Mouse (Mus musculus): ENCODE results near the gene Supt3.

Gene Supt3

DNA sequence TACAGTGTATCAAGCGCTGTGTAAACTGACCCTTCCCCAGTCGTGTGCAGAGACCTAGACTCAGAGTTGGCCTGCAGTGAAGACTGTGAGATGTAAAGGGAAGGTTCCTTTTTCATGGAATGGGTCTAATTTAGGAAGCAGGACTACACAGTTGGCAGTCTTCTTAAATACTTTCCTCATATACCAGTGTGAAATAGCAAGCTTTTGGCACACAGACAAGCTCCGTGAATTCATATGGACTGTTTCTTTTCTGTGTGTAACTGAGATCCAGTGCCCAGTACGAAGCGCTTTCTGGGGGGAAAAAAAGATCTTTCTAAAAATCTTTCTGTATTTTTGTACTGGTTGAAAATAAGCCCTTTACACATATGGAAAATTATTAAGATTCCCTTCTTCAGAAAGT is 286.8 kb downstream of the Supt3 start:
- no peak for DNase-seq

DNA sequence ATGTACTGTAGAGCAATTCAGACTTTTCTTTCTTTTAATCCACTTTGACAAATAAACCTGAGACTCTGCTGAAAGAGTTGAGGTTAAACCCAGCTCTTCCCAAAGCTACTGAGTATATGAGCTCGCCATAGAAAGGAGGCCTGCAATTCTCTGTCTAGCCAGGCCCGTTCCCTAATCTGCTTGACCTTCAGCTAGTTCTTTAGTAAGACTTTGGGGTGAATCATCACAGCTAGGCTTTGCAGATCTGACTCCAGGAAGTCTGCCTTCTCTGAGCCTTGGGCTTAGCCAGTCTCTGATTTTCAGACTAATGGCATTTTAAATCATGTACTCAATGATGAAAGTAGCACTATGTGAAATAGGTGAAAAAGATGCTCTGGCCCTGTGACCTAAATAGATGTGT is 288.5 kb downstream of the Supt3 start:
- no peak for DNase-seq

DNA sequence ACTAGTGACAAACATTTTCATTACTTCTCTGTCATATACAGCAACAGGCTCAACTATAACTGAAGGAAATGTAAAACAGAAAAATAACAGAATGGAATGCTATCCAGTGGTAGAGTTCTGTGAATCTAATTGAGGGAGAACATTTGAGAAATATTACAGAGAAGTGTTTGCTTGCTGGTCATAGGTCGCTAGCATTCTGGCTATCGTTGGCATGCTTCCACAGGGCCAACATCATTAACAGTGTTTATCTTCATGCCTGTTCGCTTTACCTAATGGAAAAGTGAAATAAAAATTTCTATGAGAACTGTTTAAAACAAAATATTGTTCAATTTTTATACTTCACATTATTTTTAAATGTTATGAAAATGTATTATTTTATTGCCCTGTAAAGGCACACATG is 290.5 kb downstream of the Supt3 start:
- DNase-seq = no peak

DNA sequence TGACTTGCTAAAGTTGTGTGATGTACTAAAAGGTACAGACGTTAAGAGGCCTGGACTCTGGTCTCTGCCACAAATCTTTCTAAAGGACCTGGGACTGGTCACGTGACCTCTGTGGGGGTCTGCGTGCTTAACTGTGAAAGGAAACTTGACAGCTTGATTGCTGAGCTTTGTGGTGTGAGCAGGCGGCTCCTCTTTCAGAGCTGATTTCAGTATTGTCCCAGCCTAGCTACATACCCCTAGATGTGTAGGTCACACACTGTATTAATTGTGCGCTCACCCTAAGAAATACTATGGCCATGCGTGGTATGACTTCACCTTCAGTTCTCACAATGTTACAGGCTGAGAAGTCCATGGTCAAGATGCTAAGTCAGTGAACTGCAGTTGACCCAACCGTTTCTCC is 291.4 kb downstream of the Supt3 start:
- no peak for DNase-seq

DNA sequence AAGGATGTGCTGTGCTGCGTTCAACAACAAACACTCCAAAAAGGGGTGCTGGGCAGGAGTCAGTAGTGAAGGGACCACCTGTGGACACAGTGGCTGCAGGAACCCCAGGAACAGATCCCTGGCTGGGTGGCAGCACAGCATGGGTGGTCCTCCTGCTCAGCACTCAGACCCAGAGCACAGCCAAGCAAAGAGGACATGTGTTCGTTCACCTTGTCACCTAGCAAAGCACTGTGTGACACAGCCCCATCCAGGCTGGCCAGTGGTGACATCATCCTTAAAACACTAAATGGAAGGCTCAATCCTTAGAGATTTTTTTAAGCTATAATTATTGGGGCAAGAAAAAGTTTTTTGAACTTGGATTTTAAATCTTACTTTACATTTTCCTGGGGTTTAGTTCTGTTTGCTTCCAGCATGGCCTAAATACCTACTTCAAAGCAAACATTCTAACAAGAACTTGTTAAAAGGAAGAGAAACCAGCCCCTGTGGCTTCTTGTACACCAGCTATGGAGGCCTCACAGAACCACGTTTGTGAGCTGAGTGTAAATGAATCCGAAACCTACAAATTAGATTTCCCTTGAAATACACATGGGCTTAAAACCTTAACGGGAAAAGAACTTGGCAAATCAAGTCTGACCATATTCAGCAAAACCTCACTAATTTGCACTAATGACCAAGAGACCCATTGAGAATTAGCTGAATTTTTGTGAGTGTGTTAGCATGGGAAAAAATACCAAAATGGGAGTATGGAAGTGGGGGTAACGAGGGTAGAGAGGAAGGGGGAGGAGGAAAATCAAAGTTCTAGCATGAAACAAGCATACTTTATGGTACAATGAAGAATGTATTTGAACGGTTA is 295.8 kb downstream of the Supt3 start:
- no peak for DNase-seq

DNA sequence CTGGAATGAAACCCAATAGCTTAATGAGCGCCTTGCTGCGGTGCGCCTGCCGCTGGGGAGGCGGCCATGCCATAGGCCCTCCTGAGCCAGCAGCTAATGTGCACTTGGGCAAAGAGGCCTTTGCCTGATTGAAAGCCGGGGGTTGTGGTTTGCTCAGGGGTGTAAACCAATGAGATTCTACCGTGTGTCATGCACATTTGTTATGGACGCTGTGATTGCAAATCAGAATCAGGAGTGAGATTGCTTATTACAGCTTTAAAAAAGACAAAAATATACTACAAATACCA is 296.3 kb downstream of the Supt3 start:
- DNase-seq = no peak

DNA sequence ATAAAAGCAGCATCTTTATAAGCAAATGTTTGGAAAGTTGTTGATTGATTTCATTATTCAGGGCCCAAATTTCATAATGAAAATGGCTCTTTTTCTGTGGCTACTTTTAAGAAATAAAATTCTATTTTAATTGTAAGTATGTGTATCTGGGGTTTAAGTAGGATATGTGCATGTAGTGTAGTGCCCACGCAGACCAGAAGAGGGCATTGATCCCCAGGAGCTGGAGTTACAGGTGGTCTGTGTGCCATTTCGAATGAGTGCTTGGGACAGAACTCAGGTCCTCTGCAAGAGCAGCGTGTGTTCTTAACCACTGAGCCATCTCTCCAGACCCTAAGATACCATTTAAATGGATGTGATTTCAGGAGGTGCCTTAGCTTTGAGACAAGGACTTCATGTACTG is 296.8 kb downstream of the Supt3 start:
- DNase-seq = peak; percentile 16 to 23

DNA sequence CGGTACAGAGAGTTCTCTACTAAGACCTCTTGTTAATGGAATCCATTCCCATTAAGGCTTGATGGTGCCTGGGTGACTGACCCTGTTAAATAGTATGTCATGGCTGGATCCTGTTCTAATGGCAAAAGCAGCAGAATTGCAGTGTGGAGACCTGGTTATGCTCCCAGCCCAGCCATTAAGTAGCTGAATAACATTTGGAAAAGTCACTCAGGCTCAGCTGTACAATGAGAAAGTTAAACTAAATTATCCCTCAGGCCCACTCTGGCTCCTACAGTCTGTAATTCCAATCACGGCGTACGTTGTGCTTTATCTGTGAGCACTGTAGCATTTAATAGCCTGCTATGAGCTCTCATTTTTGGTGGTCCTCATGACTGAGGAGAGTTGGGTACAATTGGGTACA is 300.0 kb downstream of the Supt3 start:
- no peak for DNase-seq

DNA sequence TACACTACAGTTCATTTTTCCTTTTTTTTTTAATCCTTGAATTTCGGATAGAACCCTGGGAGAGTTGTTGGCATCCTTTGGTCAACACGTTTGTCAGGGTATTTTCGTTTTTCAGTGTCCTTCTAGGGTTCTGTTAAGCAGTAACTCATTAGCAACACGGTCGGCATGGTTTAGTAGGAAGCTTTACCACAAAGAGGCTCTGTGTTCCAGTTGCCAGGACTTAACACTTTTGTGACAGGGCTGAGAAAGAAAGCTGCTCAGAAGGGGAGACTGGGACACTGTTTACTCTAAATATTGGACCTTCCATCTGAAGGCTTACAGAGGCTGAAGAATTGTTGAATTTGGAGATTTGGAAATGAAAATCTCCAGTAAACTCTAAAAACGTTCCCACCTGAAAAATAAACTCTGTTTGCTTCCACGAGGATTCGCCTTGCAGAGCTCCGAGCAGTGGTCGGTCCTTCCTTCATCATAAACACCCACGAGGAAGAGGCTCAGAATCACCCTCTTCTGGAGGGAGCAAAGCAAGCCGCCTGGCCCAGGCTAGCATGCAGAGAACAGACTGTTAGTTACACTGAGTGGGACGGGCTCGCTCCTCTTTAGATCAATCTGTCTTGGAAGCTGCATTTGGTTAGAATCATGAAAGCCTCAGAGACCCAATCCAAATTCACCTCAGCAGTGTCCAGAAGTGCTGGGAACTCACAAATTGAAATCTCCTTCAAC is 301.1 kb downstream of the Supt3 start:
- no peak for DNase-seq

DNA sequence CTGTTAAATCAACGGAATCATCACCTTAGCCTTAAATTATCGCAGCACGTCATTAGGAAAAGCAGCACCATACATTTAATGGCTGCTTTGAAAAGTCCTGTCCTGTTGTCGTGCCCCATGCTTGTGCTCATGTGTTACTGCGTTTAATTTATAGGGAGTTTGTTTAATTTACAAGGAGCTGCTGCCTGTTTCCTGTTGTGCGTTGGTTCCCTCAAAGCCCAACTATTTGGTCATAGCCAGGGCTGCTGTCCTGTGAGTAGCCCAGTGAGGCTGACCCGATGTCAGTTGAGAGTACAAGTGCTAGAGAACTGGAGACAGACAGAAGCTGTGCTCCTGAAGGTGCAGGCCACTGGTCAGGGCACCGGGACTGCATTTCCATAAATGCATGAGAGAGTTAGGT is 304.6 kb downstream of the Supt3 start:
- no peak for DNase-seq

DNA sequence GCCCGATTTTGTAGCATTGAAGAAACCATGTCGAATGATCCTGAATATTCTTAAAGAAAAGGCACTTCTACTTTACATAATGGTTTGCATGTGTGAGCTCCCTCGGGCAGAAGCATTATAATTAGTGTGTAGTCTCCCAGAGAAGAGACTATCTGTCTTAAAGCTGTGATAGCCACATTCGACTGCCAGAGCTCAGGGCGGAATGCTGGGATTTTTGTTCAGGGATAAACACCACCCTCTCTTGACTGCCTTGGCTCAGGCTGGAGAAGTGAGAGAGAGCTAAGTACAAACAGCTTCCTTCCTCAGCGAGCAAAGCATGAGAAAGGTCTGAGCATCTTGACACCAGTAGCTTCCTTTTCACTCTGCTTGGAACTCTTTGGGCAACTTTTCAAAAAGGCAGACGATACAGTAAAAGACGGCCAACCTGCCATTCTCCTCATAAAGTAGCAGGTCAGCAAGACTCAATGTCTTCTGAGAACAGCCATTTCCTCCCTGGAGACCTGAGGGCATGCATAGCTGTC is 305.1 kb downstream of the Supt3 start:
- DNase-seq = no peak

DNA sequence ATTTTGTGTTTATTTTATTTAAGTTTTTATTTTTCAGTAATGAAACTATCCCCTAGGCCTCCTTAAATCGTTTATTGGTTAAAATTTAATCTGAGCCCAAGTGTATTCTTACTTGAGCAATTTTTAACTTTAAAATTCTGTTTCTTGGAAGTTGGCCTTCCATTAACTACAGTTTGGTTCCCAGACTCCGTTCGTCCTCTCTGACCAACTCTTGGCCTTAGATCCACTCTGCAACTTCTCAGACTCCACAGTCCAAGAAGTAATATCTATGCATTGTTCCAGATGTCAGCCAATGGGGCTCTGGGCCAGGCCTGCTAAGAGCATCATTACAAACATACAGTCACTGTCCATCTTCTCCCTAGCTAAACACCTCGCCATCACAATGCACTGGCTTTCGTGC is 309.4 kb downstream of the Supt3 start:
- no peak for DNase-seq

DNA sequence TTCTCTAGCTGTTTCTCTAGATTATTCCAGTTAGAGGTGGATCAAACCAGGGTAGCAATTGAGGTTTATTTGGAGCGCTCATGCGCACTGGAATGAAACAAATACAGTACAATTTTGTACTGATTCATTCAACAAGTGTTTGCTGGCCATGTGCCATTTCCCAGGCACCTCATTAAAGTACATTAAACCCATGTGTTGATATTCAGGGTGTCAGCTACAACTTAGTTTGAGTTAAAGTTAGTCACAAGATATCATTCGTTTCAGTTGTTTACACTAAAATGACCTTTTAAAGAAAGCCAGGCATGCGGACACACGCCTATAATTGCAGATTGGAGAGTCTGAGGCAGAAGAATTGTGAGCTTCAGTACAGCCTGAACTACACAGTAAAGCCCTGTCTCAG is 310.1 kb downstream of the Supt3 start:
- DNase-seq = no peak

DNA sequence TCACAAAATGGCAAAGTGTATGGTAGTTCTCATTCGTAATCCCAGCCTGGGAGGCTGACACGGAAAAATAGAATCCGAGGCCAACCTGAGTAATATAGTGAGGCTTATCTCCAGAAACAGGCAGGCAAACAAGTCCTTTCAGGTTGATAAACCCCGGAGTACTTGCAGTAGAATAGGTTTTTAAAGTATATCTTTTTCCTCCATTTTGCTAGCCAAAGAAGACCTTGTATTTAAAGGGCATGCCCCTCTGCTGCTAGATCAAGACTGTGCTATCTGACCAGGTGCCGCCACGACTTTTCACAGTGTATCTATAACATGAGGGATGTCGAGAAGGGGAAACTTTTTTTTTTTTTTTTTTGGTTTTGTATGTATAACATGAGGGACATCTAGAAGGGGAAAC is 324.1 kb downstream of the Supt3 start:
- DNase-seq = no peak

DNA sequence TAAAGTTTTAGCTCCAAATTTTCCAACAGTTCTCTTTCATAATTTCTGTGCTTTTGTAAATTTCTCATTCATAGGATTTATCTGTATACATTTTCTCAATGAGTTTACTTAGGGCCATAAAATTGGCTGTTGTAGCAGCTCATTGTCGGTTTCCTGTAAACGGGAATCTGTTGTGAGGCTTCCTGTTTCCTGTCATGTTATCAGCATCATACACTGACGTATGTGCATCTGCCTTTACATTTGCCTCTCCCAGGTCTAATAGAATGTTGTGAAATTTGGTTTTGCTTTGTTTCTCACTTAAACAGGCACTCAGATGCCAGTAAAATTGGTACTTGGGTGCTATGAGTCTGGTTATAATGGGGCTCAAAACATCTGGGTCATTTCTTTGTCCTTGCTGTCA is 338.4 kb downstream of the Supt3 start:
- no peak for DNase-seq

DNA sequence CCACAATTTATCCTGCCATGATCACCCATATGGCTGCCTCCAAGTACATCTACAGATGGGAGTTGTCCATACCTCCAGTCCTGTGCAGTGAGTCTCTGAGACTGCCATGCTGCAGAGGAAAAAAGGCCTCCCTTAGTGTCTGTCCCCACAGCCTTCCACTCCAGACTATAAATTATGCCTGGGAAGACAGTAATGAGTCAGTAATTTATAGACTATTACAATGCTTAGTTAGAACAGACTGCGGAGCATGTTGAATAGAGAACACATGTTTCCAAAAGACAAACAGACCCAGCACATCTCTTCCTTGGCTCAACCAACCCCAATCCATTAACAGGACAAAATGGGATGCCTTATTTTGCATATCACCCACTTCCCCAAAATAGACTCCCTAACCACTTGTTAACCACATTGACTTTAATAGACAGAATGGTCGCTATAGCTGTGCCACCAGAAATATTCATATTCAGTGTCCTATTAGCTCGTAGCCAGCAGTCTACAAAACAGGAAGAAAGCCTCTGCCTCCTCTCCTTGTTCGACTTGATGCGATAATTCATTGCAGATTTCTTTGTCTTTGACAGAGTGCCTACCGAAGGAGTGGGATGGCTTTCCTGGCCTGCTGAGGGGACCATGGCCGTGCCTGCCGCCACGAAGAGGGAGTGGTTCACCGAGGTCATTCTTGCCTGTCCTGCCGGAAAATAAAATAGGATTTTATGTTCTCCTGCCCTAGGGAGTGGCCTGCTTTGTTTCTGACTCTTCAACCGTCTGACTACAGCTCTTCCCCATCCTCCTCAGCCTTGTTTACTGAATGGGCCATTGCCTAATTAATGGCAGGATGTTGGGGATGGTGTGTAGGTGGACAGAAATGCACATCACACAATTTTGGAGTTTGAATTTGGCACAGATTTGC is 341.9 kb downstream of the Supt3 start:
- peak in 1 of 2 experiments; percentile 13 for DNase-seq

DNA sequence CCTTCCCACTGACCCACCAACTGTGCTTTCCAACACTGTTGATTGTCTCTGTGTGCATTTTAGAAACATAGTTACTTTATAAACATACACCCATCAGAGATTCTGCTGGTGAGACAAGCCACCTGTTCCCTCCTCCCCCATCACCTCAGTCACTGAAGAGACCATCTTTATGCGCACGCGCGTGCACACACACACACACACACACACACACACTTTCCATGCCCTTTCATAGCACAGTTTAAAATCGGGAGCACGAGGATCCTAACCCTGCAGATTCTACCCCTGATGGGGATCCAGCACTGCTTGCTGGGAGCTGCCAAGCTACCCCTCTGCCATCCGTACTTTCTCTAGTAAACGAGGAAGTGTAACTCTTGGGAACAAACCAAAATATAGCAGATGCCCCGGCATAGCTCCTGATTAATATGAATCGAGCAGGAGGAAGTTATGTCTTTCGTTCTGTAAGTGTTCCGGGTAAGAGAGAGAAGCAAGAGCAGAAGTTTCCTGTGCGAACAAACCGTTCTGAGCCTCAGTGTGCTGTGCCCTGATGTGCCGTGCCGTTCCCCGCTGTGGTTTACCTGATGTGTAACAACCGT is 342.8 kb downstream of the Supt3 start:
- DNase-seq = peak; percentile 64 to 72

DNA sequence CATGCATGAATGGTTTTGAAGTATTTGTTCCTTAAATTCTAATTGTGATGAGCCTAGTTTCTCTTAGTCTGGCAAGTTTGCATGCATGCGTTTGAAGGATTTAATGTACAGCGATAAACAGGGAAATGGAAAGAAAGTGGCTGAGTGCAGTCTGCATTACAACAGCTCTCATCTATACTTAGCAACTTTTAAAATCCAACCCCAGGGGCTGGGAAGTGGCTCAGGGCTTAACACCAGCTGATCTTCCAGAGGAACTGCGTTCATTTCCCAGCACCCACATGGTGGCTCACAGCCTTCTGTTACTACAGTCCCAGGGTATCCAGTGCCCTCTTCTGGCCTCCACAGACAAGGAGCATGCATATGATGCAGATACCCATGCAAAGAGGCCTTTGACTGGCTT is 346.9 kb downstream of the Supt3 start:
- DNase-seq = no peak

DNA sequence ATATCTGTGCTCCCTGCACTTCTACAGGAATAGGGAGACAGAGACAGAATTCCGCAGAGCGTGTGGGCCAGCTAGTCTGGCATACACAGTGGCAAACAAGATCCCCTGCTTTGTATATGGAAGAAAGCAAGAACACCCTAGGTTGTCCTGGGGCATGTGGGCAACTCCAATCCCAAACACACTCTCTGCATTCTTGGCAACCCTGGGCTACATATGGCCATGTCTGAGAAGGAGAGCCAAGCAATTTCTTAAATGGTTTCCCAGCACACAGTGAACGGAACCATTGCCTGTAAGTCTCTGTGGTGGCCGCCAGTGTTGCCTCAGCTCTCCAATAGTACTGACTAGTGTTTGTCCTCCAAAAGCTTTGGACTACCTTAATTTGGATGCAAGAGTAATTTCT is 351.7 kb downstream of the Supt3 start:
- no peak for DNase-seq

DNA sequence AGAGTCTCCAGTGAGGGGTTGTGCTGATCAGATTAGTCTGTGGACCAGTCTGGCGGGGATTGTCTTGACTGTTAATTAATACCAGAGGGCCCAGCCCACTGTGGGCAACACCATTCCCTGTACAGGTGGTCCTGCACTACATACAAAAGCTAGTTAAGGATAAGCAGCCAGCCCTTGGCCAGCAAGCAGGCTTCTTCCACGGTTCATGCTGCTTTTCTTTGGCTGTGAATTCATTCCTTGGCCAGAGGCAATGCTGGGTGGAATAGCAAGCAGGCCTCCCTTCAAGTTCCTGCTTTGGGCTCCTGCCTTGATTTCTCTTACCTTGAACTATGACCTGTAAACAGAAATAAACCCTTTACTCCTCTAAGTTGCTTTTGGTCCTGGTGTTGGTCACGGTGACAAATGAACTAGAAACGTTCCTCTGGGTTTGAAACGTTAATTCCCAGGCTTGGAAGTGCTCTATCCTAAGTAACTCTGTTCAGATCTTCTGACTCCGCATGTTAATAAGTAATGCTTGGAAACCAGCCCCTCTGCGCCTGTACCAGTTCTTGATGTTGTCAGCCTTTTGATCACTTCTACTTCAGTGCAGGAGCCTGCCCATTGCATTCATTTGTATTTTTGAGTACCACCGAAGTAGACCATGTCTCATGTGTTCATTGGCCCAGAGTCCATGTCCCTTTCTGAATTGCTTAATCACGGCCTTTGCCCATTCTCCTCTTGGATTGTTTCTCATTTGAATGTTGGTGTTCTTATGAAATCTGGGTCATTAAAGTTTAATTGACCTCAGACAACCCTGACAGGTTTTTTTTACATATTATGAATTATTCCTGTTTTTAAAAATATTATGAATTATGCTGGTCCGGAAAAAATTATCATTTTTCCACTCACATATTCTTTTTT is 356.8 kb downstream of the Supt3 start:
- DNase-seq = no peak

DNA sequence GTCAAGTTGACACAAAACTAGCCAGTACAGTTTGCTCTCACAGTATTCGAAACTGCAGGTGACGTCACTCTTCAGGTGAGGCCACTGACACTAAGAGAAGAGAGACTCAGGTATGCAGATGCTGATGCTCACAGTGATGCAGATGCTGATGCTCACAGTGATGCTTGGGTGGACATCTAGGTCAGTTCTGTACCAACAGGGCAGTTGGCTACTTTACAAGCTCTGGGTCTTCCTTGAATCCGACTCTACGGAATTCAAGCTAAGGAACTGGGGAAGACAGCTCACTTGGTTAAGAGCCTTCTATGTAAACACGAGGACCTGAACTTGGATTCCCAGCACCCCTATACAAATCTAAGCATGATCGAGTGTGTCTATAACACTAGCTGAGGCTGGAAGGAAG is 359.5 kb downstream of the Supt3 start:
- DNase-seq = no peak

DNA sequence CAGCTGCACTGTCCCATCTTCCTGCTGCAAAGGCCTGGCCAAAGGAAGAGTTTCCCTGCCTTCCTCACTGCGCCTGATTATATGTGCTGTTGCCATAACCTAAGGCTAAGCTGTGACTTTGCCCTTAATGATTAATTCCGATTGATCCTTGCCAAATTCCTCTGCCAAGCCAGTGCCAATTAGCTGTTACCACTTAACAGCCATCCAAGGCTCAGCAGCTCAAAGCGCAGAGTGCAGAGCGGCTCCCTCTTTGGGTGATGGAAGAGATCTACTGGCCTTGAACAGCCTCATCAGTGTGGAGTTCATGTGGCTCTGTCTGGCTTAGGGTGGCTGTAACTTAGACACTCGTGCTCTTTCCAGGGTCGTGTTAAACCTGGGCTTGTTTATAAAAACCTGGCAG is 366.1 kb downstream of the Supt3 start:
- DNase-seq = no peak

All from thymus, postnatal 36 days (tissue).